Mouse (Mus musculus): Measurements from ENCODE around the gene Tbc1d23. TPM values are rescaled to one million over a fixed set of nuclear protein-coding genes. Genes with fewer than 3 reads are reported as not detected.

The Tbc1d23 gene
- polyA plus RNA-seq, 1 experiment, result 17.5 TPM

DNA sequence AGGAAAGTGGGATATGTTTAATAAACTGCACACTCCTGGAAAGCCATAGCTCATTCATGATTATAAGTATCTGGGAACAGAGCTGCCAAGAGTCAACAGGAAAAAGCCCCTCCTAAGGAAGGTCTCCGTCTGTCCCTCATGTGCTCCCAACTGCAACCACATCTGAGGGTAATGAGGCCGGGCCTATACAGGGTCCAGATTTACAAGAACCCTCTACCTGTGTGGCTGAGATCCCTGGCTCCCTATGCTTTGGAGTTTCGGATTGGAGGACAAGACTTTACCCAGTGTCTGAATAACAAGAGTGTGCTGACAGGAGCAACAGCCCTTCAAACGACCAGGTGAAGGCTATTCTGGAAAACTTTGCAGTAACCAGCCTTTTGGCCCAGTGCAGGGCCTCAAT lies 73.6 kb downstream of the Tbc1d23 start:
- H3K36me3 ChIP-seq (ENCODE audit: control insufficient read depth, insufficient read depth, low read length), result peaks cover 29% of the 10 kb centered on the region

DNA sequence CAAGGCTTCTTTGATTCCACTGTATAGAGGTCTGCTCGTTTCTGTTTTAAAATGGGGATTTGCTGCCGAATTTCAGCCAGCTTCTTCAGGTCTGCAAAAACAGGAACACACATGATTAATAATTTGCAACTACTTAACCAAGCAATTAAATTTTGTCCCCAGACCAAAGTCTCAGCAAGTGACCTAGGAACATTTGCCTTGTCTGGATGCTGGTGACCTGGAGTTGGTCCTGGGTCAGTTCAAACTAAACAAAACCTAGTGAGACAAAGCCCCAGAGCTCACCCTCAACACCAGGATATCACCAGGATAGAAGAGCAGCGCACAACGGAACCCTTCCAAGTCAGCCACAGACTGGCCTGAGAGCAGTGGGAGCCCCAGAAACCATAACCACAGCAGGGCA lies 74.2 kb downstream of the Tbc1d23 start:
- Histone ChIP-seq H3K4me3 (ENCODE audit: control insufficient read depth, insufficient read depth, low read length) (no peak overlapping the region), H3K36me3 (ENCODE audit: control insufficient read depth, insufficient read depth, low read length) (peaks cover 34% of the 10 kb centered on the region), H3K4me1 (replicated peaks; ENCODE audit: control insufficient read depth, insufficient read depth, low read length) (no peaks in the 10 kb centered on the region), H3K27ac (ENCODE audit: control insufficient read depth, insufficient read depth, low read length) (no peak overlapping the region), H3K27me3 (ENCODE audit: control insufficient read depth, insufficient read depth, low read length) (no peaks in the 10 kb centered on the region)
- DNase-seq, result no peak
- 97% methylated on average over 4 of the region's 4 CpGs for WGBS
- no peak for TF ChIP-seq POLR2A (IDR thresholded peaks at IDR 0.05; ENCODE audit: control insufficient read depth, extremely low read depth, insufficient read depth, low read length, poor library complexity)
- TF ChIP-seq CTCF (IDR thresholded peaks at IDR 0.05; ENCODE audit: borderline replicate concordance, control insufficient read depth, extremely low read depth, insufficient read depth, low read length, poor library complexity), result no peak

More for the DNA sequence above, 73.6 kb downstream of the Tbc1d23 start:
- WGBS, result 90% methylated on average over 4 of the region's 4 CpGs
- H3K27ac ChIP-seq (ENCODE audit: control insufficient read depth, insufficient read depth, low read length), result no peak overlapping the region
- no peak overlapping the region for H3K4me3 ChIP-seq (ENCODE audit: control insufficient read depth, insufficient read depth, low read length)
- DNase-seq, result no peak
- no peaks in the 10 kb centered on the region for H3K4me1 ChIP-seq (replicated peaks; ENCODE audit: control insufficient read depth, insufficient read depth, low read length)
- TF ChIP-seq POLR2A (IDR thresholded peaks at IDR 0.05; ENCODE audit: control insufficient read depth, extremely low read depth, insufficient read depth, low read length, poor library complexity) (no peak), CTCF (IDR thresholded peaks at IDR 0.05; ENCODE audit: borderline replicate concordance, control insufficient read depth, extremely low read depth, insufficient read depth, low read length, poor library complexity) (no peak)
- no peaks in the 10 kb centered on the region for H3K27me3 ChIP-seq (ENCODE audit: control insufficient read depth, insufficient read depth, low read length)

DNA sequence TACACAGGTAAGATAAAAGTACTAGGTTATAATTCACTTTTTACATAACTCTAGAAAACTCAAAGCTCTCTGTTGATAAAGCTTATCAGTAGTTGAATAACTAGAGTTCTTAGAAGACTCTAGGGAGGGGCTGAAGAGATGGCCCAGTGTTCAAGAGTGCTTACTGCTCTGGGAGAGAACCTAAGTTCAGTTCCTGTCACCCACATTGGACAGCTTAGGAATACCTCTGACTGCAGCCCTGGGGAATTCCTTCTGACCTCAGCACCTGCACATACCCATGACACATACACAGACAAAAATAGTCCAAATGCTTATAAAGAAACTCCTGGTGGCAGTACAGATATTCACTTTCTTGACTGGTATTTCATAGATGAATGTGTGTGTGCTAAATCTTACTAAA lies 75.4 kb downstream of the Tbc1d23 start:
- H3K27ac ChIP-seq (ENCODE audit: control insufficient read depth, insufficient read depth, low read length), result no peak overlapping the region
- TF ChIP-seq POLR2A (IDR thresholded peaks at IDR 0.05; ENCODE audit: control insufficient read depth, extremely low read depth, insufficient read depth, low read length, poor library complexity), result no peak
- TF ChIP-seq CTCF (IDR thresholded peaks at IDR 0.05; ENCODE audit: borderline replicate concordance, control insufficient read depth, extremely low read depth, insufficient read depth, low read length, poor library complexity), result no peak

DNA sequence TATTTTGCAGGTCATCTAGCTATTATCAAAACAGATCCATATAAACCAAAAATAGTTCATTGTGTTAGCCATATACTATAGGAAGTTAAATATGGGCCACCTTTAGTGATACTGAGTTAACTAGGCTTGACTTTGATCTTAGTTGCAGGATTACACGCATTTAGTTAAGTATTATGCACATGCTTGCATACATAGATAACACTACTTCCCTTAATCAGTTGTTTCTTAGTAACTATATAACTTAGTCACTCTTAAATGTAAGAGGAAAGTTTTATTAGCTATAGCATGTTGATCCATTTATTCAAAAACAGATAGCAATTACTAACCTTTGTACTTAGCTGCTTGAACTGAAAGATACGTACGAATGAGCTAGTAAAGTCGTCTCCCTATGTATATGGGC lies 79.9 kb downstream of the Tbc1d23 start:
- no peak for DNase-seq
- Histone ChIP-seq H3K4me3 (ENCODE audit: control insufficient read depth, insufficient read depth, low read length) (no peak overlapping the region), H3K27ac (ENCODE audit: control insufficient read depth, insufficient read depth, low read length) (no peak overlapping the region), H3K36me3 (ENCODE audit: control insufficient read depth, insufficient read depth, low read length) (peaks cover 43% of the 10 kb centered on the region), H3K27me3 (ENCODE audit: control insufficient read depth, insufficient read depth, low read length) (no peaks in the 10 kb centered on the region), H3K4me1 (replicated peaks; ENCODE audit: control insufficient read depth, insufficient read depth, low read length) (no peaks in the 10 kb centered on the region)
- TF ChIP-seq CTCF (IDR thresholded peaks at IDR 0.05; ENCODE audit: borderline replicate concordance, control insufficient read depth, extremely low read depth, insufficient read depth, low read length, poor library complexity) (no peak), POLR2A (IDR thresholded peaks at IDR 0.05; ENCODE audit: control insufficient read depth, extremely low read depth, insufficient read depth, low read length, poor library complexity) (no peak)
- 98% methylated on average over 4 of the region's 4 CpGs for WGBS

More for the DNA sequence above, 75.4 kb downstream of the Tbc1d23 start:
- Histone ChIP-seq H3K36me3 (ENCODE audit: control insufficient read depth, insufficient read depth, low read length) (peaks cover 34% of the 10 kb centered on the region), H3K4me3 (ENCODE audit: control insufficient read depth, insufficient read depth, low read length) (no peak overlapping the region), H3K27me3 (ENCODE audit: control insufficient read depth, insufficient read depth, low read length) (no peaks in the 10 kb centered on the region), H3K4me1 (replicated peaks; ENCODE audit: control insufficient read depth, insufficient read depth, low read length) (no peaks in the 10 kb centered on the region)
- no peak for DNase-seq

DNA sequence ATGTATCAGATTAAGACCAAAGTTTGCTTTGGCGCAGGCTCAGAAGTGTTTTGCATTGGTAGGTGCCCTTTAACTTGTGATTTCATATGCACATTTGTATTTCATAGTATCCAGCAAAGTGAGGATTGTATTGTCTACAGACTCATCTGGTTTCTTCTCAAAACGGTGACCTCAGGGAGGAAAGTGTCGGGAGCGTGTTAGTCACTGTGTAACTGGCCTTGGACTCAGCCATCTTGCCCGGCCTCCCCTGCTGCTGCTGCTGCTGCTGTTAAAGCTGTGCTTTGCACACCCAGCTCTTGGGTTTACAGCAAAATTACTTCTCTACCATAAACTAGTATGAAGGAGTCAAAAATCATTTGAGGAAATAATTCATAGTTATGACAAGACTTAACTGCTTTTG lies 86.6 kb downstream of the Tbc1d23 start:
- peaks cover 40% of the 10 kb centered on the region for H3K36me3 ChIP-seq (ENCODE audit: control insufficient read depth, insufficient read depth, low read length)
- WGBS, result 97% methylated on average over 5 of the region's 5 CpGs

DNA sequence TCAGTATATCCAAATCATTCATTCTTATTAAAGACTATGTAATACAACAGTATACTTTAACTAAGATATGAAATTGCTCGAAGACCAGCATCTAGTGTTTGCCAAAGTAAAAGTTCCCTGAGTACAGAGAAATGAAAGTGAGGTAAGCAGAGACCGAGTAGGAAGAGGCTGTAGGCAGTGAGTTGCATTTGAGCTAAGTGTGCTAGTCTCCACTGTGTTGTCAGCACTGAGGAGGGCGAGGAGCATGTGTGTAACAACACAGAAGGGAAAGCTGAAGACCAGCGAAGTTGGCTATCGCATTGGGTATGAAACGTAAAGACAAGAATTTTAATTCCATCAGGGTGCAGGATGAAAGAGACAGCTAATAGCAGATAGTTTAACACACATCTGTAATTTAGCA lies 97.7 kb downstream of the Tbc1d23 start:
- Histone ChIP-seq H3K36me3 (ENCODE audit: control insufficient read depth, insufficient read depth, low read length) (peaks cover 18% of the 10 kb centered on the region), H3K27ac (ENCODE audit: control insufficient read depth, insufficient read depth, low read length) (no peak overlapping the region), H3K4me3 (ENCODE audit: control insufficient read depth, insufficient read depth, low read length) (no peak overlapping the region), H3K27me3 (ENCODE audit: control insufficient read depth, insufficient read depth, low read length) (no peaks in the 10 kb centered on the region), H3K4me1 (replicated peaks; ENCODE audit: control insufficient read depth, insufficient read depth, low read length) (no peaks in the 10 kb centered on the region)
- TF ChIP-seq CTCF (IDR thresholded peaks at IDR 0.05; ENCODE audit: borderline replicate concordance, control insufficient read depth, extremely low read depth, insufficient read depth, low read length, poor library complexity) (no peak), POLR2A (IDR thresholded peaks at IDR 0.05; ENCODE audit: control insufficient read depth, extremely low read depth, insufficient read depth, low read length, poor library complexity) (no peak)
- DNase-seq, result no peak
- WGBS, result 97% methylated on average over 6 of the region's 6 CpGs

More for the DNA sequence above, 86.6 kb downstream of the Tbc1d23 start:
- H3K4me3 ChIP-seq (ENCODE audit: control insufficient read depth, insufficient read depth, low read length), result no peak overlapping the region
- no peaks in the 10 kb centered on the region for H3K4me1 ChIP-seq (replicated peaks; ENCODE audit: control insufficient read depth, insufficient read depth, low read length)
- TF ChIP-seq CTCF (IDR thresholded peaks at IDR 0.05; ENCODE audit: borderline replicate concordance, control insufficient read depth, extremely low read depth, insufficient read depth, low read length, poor library complexity) (no peak), POLR2A (IDR thresholded peaks at IDR 0.05; ENCODE audit: control insufficient read depth, extremely low read depth, insufficient read depth, low read length, poor library complexity) (no peak)
- H3K27ac ChIP-seq (ENCODE audit: control insufficient read depth, insufficient read depth, low read length), result no peak overlapping the region
- H3K27me3 ChIP-seq (ENCODE audit: control insufficient read depth, insufficient read depth, low read length), result no peaks in the 10 kb centered on the region
- no peak for DNase-seq

DNA sequence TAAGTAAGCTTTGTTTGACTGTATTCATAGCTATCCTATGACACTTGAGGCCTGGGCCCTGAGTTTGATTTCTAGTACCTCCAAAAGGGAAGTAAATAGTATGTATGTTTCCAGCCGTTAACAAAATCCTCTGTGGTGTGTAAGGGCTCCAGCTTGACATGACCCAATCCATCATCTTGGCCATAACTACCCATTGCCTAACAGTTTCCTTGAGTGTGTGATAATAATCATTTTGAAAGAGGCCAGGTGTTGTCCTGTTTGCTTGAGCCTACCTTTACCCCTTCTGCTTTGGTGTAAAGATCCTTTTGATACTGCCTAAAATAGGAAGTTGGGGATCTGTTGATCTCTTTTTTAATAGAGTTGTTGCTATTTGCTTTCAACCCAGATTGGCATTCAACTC lies 99.0 kb downstream of the Tbc1d23 start:
- TF ChIP-seq POLR2A (IDR thresholded peaks at IDR 0.05; ENCODE audit: control insufficient read depth, extremely low read depth, insufficient read depth, low read length, poor library complexity) (no peak), CTCF (IDR thresholded peaks at IDR 0.05; ENCODE audit: borderline replicate concordance, control insufficient read depth, extremely low read depth, insufficient read depth, low read length, poor library complexity) (no peak)
- H3K4me3 ChIP-seq (ENCODE audit: control insufficient read depth, insufficient read depth, low read length), result no peak overlapping the region
- H3K27ac ChIP-seq (ENCODE audit: control insufficient read depth, insufficient read depth, low read length), result no peak overlapping the region
- no peaks in the 10 kb centered on the region for H3K27me3 ChIP-seq (ENCODE audit: control insufficient read depth, insufficient read depth, low read length)
- H3K4me1 ChIP-seq (replicated peaks; ENCODE audit: control insufficient read depth, insufficient read depth, low read length), result no peaks in the 10 kb centered on the region
- WGBS, result 61% methylated on average over 1 of the region's 1 CpGs
- peaks cover 15% of the 10 kb centered on the region for H3K36me3 ChIP-seq (ENCODE audit: control insufficient read depth, insufficient read depth, low read length)
- DNase-seq, result no peak
